Mouse (Mus musculus) stomach, postnatal 0 days (tissue): ENCODE data around the gene Epgn.

Experiments used
- CTCF ChIP-seq: IDR thresholded peaks from 2 replicates; pipeline ENCODE4 v1.5.1; 2016; ENCODE audit warnings: antibody characterized with exemption, low read depth, mild to moderate bottlenecking, moderate library complexity
- EP300 ChIP-seq: optimal IDR thresholded peaks from 2 replicates; pipeline ENCODE3; 2016; ENCODE audit warnings: antibody characterized with exemption

- TF ChIP-seq CTCF (no peak), EP300 (peak; percentile 15)
Observed at GRCm38 (mm10) chr5:91048397-91048796, 21.1 kb downstream of the Epgn start.
